Mouse (Mus musculus) c-Kit-positive CD71-positive TER-119-negative erythroid progenitor cells, embryonic 14.5 days (primary cell): ENCODE data around the gene Npw.
A peak's percentile ranks its signal among the peaks of the same experiment; 100 is the strongest.

Experiments
- DNase-seq: peaks from one replicate; pipeline ENCODE4 v3.0.0-alpha.2; 2013; ENCODE audit warnings: low read depth

The Npw gene

GRCm38 (mm10) chr17:24640581-24640980 is 17.7 kb downstream of the Npw start:
- no peak for DNase-seq

- DNase-seq: no peak
Measured at GRCm38 (mm10) chr17:24640119-24640518, 18.1 kb downstream of the Npw start.

- no peak for DNase-seq
Measured at GRCm38 (mm10) chr17:24639571-24639988, 18.7 kb downstream of the Npw start.

- DNase-seq: no peak
Measured at GRCm38 (mm10) chr17:24638840-24639239, 19.4 kb downstream of the Npw start.

GRCm38 (mm10) chr17:24638214-24638613 is 20.0 kb downstream of the Npw start:
- DNase-seq: no peak

- DNase-seq: peak; percentile 28
Measured at GRCm38 (mm10) chr17:24636781-24637481, 21.3 kb downstream of the Npw start.

GRCm38 (mm10) chr17:24635694-24636093 is 22.6 kb downstream of the Npw start:
- DNase-seq: no peak

GRCm38 (mm10) chr17:24635024-24635423 is 23.2 kb downstream of the Npw start:
- no peak for DNase-seq

GRCm38 (mm10) chr17:24633831-24634230 is 24.4 kb downstream of the Npw start:
- no peak for DNase-seq

- no peak for DNase-seq
Measured at GRCm38 (mm10) chr17:24632813-24633449, 25.3 kb downstream of the Npw start.

GRCm38 (mm10) chr17:24632167-24632812 is 26.0 kb downstream of the Npw start, which contains the start of the genes Tsc2 and Nthl1:
Gene Tsc2, minus strand, starts transcription at chr17:24632630.
Gene Nthl1, plus strand, starts transcription at chr17:24632680.
- peak; percentile 83 for DNase-seq

GRCm38 (mm10) chr17:24630072-24630471 is 28.2 kb downstream of the Npw start:
- no peak for DNase-seq

GRCm38 (mm10) chr17:24628646-24629045 is 29.6 kb downstream of the Npw start:
- peak; percentile 84 for DNase-seq

- DNase-seq: no peak
Measured at GRCm38 (mm10) chr17:24625472-24625871, 32.8 kb downstream of the Npw start.

- peak; percentile 59 for DNase-seq
Measured at GRCm38 (mm10) chr17:24617561-24618194, 40.6 kb downstream of the Npw start.

- no peak for DNase-seq
Measured at GRCm38 (mm10) chr17:24610711-24611110, 47.5 kb downstream of the Npw start.

- no peak for DNase-seq
Measured at GRCm38 (mm10) chr17:24608874-24609273, 49.4 kb downstream of the Npw start.

- DNase-seq: no peak
Measured at GRCm38 (mm10) chr17:24608370-24608769, 49.9 kb downstream of the Npw start.
